ENCODE assay signal across 8 mouse cellular contexts in the genomic region with DNA sequence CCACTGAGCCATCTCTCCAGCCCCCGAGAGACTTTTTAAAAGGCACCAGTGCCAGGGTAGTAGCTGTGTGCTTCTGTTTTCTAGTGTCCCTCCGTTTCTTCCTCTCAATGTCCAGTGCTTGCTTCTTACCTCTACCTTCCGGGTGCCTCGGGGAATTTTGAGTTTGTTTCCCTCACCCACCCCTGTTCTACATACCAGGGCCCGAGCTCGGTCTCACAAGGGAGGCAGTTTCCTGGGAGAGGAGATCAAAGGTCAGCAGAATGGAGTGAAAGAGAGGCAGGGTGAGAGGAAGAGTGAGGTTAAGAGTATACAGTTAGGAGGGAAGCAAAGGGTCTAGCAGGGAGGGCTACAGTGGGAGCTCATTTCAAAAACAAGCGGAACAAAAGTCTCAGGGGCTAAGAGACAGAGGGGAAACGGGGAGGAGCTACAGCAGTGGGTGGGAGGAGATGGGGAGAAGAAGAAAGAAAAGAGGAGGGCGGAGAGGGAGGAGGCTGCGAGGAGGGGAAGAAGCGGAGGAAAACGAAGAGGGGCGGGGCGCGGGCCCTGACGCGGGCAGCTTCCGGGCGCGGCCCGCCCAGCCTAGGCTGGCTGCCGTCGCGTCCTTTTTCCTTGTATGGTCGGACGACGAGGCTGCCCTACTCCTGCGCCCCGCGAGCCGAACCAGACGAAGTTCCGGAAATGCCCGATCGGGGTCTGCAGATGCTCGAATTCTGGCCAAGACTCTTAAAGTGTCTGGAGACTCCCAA. TPM values are rescaled to one million over a fixed set of nuclear protein-coding genes. Genes with fewer than 3 reads are reported as not detected.
DNase-seq lines count a peak whose midpoint lies in the region; ATAC-seq and TF ChIP-seq lines count a peak whose summit lies in the region.

No protein-coding gene starts in this region.

- TF ChIP-seq CTCF in small intestine, adult 2 months (IDR thresholded peaks at IDR 0.05; ENCODE audit: extremely low read depth, insufficient read length, insufficient replicate concordance, low read depth, low read length) = no peak

- ATAC-seq in cerebellum, adult (ENCODE audit: insufficient number of reproducible peaks, low FRiP score, low TSS enrichment) = no peak
- peak; percentile 30 for ATAC-seq in intestine, embryonic 14.5 days (replicated peaks; ENCODE audit: low FRiP score, low TSS enrichment, low read depth)
- peak; percentile 45 for ATAC-seq in limb, embryonic 11.5 days (ENCODE audit: insufficient number of reproducible peaks, low FRiP score, low TSS enrichment, low read depth)
- ATAC-seq in midbrain, embryonic 12.5 days (ENCODE audit: low FRiP score, low read depth) = peak; percentile 32

- peak overlapping the region; percentile 100 for H3K27ac ChIP-seq in intestine, embryonic 14.5 days (ENCODE audit: low read depth)
- H3K27ac ChIP-seq in limb, embryonic 11.5 days (replicated peaks; ENCODE audit: low read depth, low read length) = peak overlapping the region; percentile 96
- H3K27ac ChIP-seq in midbrain, embryonic 12.5 days (replicated peaks) = peak overlapping the region; percentile 93
- peak overlapping the region; percentile 100 for H3K27ac ChIP-seq in small intestine, adult 2 months (ENCODE audit: insufficient read depth, low read depth, low read length)

- no peaks in the 10 kb centered on the region for H3K27me3 ChIP-seq in intestine, embryonic 14.5 days (replicated peaks; ENCODE audit: control insufficient read depth, insufficient read depth, low read length)
- H3K27me3 ChIP-seq in limb, embryonic 11.5 days (ENCODE audit: control insufficient read depth, insufficient read depth, low read length) = no peaks in the 10 kb centered on the region
- H3K27me3 ChIP-seq in midbrain, embryonic 12.5 days = peaks cover 20% of the 10 kb centered on the region
- H3K27me3 ChIP-seq in small intestine, adult 2 months (ENCODE audit: control insufficient read depth, insufficient read depth, low read length) = no peaks in the 10 kb centered on the region

- H3K9me3 ChIP-seq in intestine, embryonic 14.5 days (ENCODE audit: control insufficient read depth, low read length) = no peaks in the 10 kb centered on the region
- H3K9me3 ChIP-seq in limb, embryonic 11.5 days (ENCODE audit: control insufficient read depth, low read length) = no peaks in the 10 kb centered on the region
- H3K9me3 ChIP-seq in midbrain, embryonic 12.5 days = no peaks in the 10 kb centered on the region

- peaks cover 11% of the 10 kb centered on the region; the same call in 1 of the 2 replicates for H3K36me3 ChIP-seq in intestine, embryonic 14.5 days (ENCODE audit: control insufficient read depth, insufficient read depth, low read length)
- no peaks in the 10 kb centered on the region for H3K36me3 ChIP-seq in limb, embryonic 11.5 days (ENCODE audit: control insufficient read depth, insufficient read depth, low read length)
- H3K36me3 ChIP-seq in midbrain, embryonic 12.5 days = no peaks in the 10 kb centered on the region
- peaks cover 18% of the 10 kb centered on the region for H3K36me3 ChIP-seq in small intestine, adult 2 months (ENCODE audit: control insufficient read depth, insufficient read depth, low read length)

- H3K4me3 ChIP-seq in intestine, embryonic 14.5 days (ENCODE audit: low read depth, low read length) = peak overlapping the region; percentile 91
- H3K4me3 ChIP-seq in limb, embryonic 11.5 days (ENCODE audit: low read depth, low read length) = peak overlapping the region; percentile 30
- H3K4me3 ChIP-seq in midbrain, embryonic 12.5 days = peak overlapping the region; percentile 39
- peak overlapping the region; percentile 52 for H3K4me3 ChIP-seq in small intestine, adult 2 months (ENCODE audit: low read depth, low read length)

- peaks cover 43% of the 10 kb centered on the region for H3K4me1 ChIP-seq in intestine, embryonic 14.5 days (replicated peaks; ENCODE audit: control insufficient read depth, insufficient read depth, low read length)
- H3K4me1 ChIP-seq in limb, embryonic 11.5 days (ENCODE audit: control insufficient read depth, insufficient read depth, low read length) = peaks cover 33% of the 10 kb centered on the region
- peaks cover 51% of the 10 kb centered on the region for H3K4me1 ChIP-seq in midbrain, embryonic 12.5 days
- peaks cover 3% of the 10 kb centered on the region; the same call in 1 of the 2 replicates for H3K4me1 ChIP-seq in small intestine, adult 2 months (ENCODE audit: control insufficient read depth, insufficient read depth, insufficient read length, low read length)

- peak overlapping the region; percentile 80 for H3K4me2 ChIP-seq in intestine, embryonic 14.5 days (ENCODE audit: low read length)
- peak overlapping the region; percentile 74 for H3K4me2 ChIP-seq in limb, embryonic 11.5 days (ENCODE audit: low read depth, severe bottlenecking)
- peak overlapping the region; percentile 58 for H3K4me2 ChIP-seq in midbrain, embryonic 12.5 days (replicated peaks)

- whole genome bisulfite sequencing in intestine, embryonic 14.5 days = under 1% methylated on average over 36 of the region's 36 CpGs
- 2% methylated on average over 29 of the region's 36 CpGs for WGBS in limb, embryonic 11.5 days
- WGBS in midbrain, embryonic 12.5 days = 1% methylated on average over 36 of the region's 36 CpGs
- WGBS in small intestine, adult 2 months = under 1% methylated on average over 36 of the region's 36 CpGs

- peak overlapping the region; percentile 69 for H3K9ac ChIP-seq in intestine, embryonic 14.5 days (ENCODE audit: low read length)
- H3K9ac ChIP-seq in limb, embryonic 11.5 days (ENCODE audit: low read length) = peak overlapping the region; percentile 57
- H3K9ac ChIP-seq in midbrain, embryonic 12.5 days (replicated peaks) = peak overlapping the region; percentile 57

- peak; percentile 88 for TF ChIP-seq POLR2A in small intestine, adult 2 months (IDR thresholded peaks at IDR 0.05; ENCODE audit: low read depth, low read length)

- peak; percentile 59 for DNase-seq in cerebellum, adult 11 months
- peak; percentile 91 for DNase-seq in embryo, embryonic 10 days (ENCODE audit: low spot score)
- DNase-seq in gastrocnemius, postnatal 25 days = peak; percentile 95
- DNase-seq in intestine, embryonic 14.5 days (ENCODE audit: low spot score) = peak; percentile 91
- DNase-seq in limb, embryonic 11.5 days (ENCODE audit: low spot score) = peak; percentile 93

RNA-seq across cellular contexts. Expression of gene Plekhg2, which starts 3.0 kb away (rescaled TPM):
- 1 to 10 TPM; 4.7 to 7.3 TPM for total RNA-seq in gastrocnemius, postnatal 25 days (2021)
- 54.3 and 68.4 TPM in 2 replicates for polyA plus RNA-seq in intestine, embryonic 14.5 days (2014; fragmentation: Nextera tagmentation; extraction: Ambion mirVana)
- 73.2 and 79.6 TPM in 2 replicates for polyA plus RNA-seq in limb, embryonic 11.5 days (2014; fragmentation: Nextera tagmentation; extraction: Ambion mirVana)
- polyA plus RNA-seq in midbrain, embryonic 12.5 days (2016; fragmentation: Nextera tagmentation; extraction: Ambion mirVana) = 71.6 and 78.6 TPM in 2 replicates
- polyA plus RNA-seq in small intestine, adult 2 months (2012; rRNA removed) = 22.9 and 58.2 TPM in 2 replicates

RNA-seq across cellular contexts. Expression of gene Zfp36, which starts 4.7 kb away (rescaled TPM):
- 1 to 10 TPM; 7.3 to 7.6 TPM for total RNA-seq in gastrocnemius, postnatal 25 days (2021)
- 19.0 and 21.9 TPM in 2 replicates for polyA plus RNA-seq in intestine, embryonic 14.5 days (2014; fragmentation: Nextera tagmentation; extraction: Ambion mirVana)
- 5.6 and 6.1 TPM in 2 replicates for polyA plus RNA-seq in limb, embryonic 11.5 days (2014; fragmentation: Nextera tagmentation; extraction: Ambion mirVana)
- 4.9 and 5.4 TPM in 2 replicates for polyA plus RNA-seq in midbrain, embryonic 12.5 days (2016; fragmentation: Nextera tagmentation; extraction: Ambion mirVana)
- 85.4 and 196 TPM in 2 replicates for polyA plus RNA-seq in small intestine, adult 2 months (2012; rRNA removed)

RNA-seq across cellular contexts. Expression of gene Med29, which starts 17.2 kb away (rescaled TPM):
- total RNA-seq in gastrocnemius, postnatal 25 days (2021) = 10 to 100 TPM; 19.6 to 20.2 TPM
- polyA plus RNA-seq in intestine, embryonic 14.5 days (2014; fragmentation: Nextera tagmentation; extraction: Ambion mirVana) = 53.3 and 60.2 TPM in 2 replicates
- 51.5 and 53.5 TPM in 2 replicates for polyA plus RNA-seq in limb, embryonic 11.5 days (2014; fragmentation: Nextera tagmentation; extraction: Ambion mirVana)
- polyA plus RNA-seq in midbrain, embryonic 12.5 days (2016; fragmentation: Nextera tagmentation; extraction: Ambion mirVana) = 45.3 and 46.9 TPM in 2 replicates
- 36.5 and 58.0 TPM in 2 replicates for polyA plus RNA-seq in small intestine, adult 2 months (2012; rRNA removed)

RNA-seq across cellular contexts. Expression of gene Paf1, which starts 17.4 kb away (rescaled TPM):
- 10 to 100 TPM; 24.9 to 29.4 TPM for total RNA-seq in gastrocnemius, postnatal 25 days (2021)
- 64.4 and 71.6 TPM in 2 replicates for polyA plus RNA-seq in intestine, embryonic 14.5 days (2014; fragmentation: Nextera tagmentation; extraction: Ambion mirVana)
- polyA plus RNA-seq in limb, embryonic 11.5 days (2014; fragmentation: Nextera tagmentation; extraction: Ambion mirVana) = 83.5 and 94.9 TPM in 2 replicates
- polyA plus RNA-seq in midbrain, embryonic 12.5 days (2016; fragmentation: Nextera tagmentation; extraction: Ambion mirVana) = 83.2 and 86.0 TPM in 2 replicates
- 27.6 and 67.1 TPM in 2 replicates for polyA plus RNA-seq in small intestine, adult 2 months (2012; rRNA removed)

RNA-seq across cellular contexts. Expression of gene Rps16, which starts 24.9 kb away (rescaled TPM):
- total RNA-seq in gastrocnemius, postnatal 25 days (2021) = 100 to 1,000 TPM; 361 to 390 TPM
- polyA plus RNA-seq in intestine, embryonic 14.5 days (2014; fragmentation: Nextera tagmentation; extraction: Ambion mirVana) = 1,380 and 1,495 TPM in 2 replicates
- polyA plus RNA-seq in limb, embryonic 11.5 days (2014; fragmentation: Nextera tagmentation; extraction: Ambion mirVana) = 1,100 and 1,120 TPM in 2 replicates
- 544 and 582 TPM in 2 replicates for polyA plus RNA-seq in midbrain, embryonic 12.5 days (2016; fragmentation: Nextera tagmentation; extraction: Ambion mirVana)
- 877 and 996 TPM in 2 replicates for polyA plus RNA-seq in small intestine, adult 2 months (2012; rRNA removed)

Comparison
In these comparisons a context has a peak if more than half of its experiments do, and no peak if none do; other contexts are left out.
1. H3K4me3 ChIP-seq: peak in every context shown above with its lines; median percentile 91 in intestine, embryonic 14.5 days; 52 in small intestine, adult 2 months; 39 in midbrain, embryonic 12.5 days; 30 in limb, embryonic 11.5 days.